Mouse (Mus musculus): ENCODE measurements around the gene Gm21981. TPM values are rescaled to one million over a fixed set of nuclear protein-coding genes. Genes with fewer than 3 reads are reported as not detected.

Gene Gm21981
- 0.16 and 0.26 TPM in 2 replicates for polyA plus RNA-seq (2015; fragmentation: Nextera tagmentation; extraction: Ambion mirVana)

GRCm38 (mm10) chr17:47694442-47694502, at the start of gene Gm21981:
Gene Gm21981 (minus strand): TSS chr17:47694455.
- peak within 1 kb of the TSS; percentile 75 for H3K4me3 ChIP-seq (ENCODE audit: low read length)
- H3K4me2 ChIP-seq (ENCODE audit: low read depth, low read length): peak within 1 kb of the TSS; percentile 81
- peak within 1 kb of the TSS; percentile 84 for H3K9ac ChIP-seq (ENCODE audit: low read depth, low read length)
- H3K4me1 ChIP-seq (ENCODE audit: control insufficient read depth, insufficient read depth, low read length): peaks cover 5% of the 10 kb centered on the region; the same call in 1 of the 2 replicates
- no peaks in the 10 kb centered on the region for H3K9me3 ChIP-seq (ENCODE audit: control insufficient read depth, low read length)
- no peak for ATAC-seq
- 2% methylated on average over 3 of the region's 3 CpGs for WGBS
- no peaks in the 10 kb centered on the region for H3K27me3 ChIP-seq (replicated peaks; ENCODE audit: control insufficient read depth, insufficient read depth, low read length)
- no peaks in the 10 kb centered on the region for H3K36me3 ChIP-seq (ENCODE audit: control insufficient read depth, insufficient read depth, low read length)
- H3K27ac ChIP-seq (ENCODE audit: low read length): peak within 1 kb of the TSS; percentile 45; the same call in 1 of the 2 replicates

GRCm38 (mm10) chr17:47742991-47743734, 48.9 kb upstream of the Gm21981 start:
- no peak overlapping the region for H3K27ac ChIP-seq (ENCODE audit: low read length)
- H3K9me3 ChIP-seq (ENCODE audit: control insufficient read depth, low read length): no peaks in the 10 kb centered on the region
- 35% methylated on average over 16 of the region's 16 CpGs for WGBS
- H3K36me3 ChIP-seq (ENCODE audit: control insufficient read depth, insufficient read depth, low read length): no peaks in the 10 kb centered on the region
- no peaks in the 10 kb centered on the region for H3K27me3 ChIP-seq (replicated peaks; ENCODE audit: control insufficient read depth, insufficient read depth, low read length)
- no peak overlapping the region for H3K4me3 ChIP-seq (ENCODE audit: low read length)
- ATAC-seq: no peak
- peaks cover 32% of the 10 kb centered on the region for H3K4me1 ChIP-seq (ENCODE audit: control insufficient read depth, insufficient read depth, low read length)
- no peak overlapping the region for H3K4me2 ChIP-seq (ENCODE audit: low read depth, low read length)
- no peak overlapping the region for H3K9ac ChIP-seq (ENCODE audit: low read depth, low read length)

- Histone ChIP-seq H3K4me2 (ENCODE audit: low read depth, low read length) (no peak overlapping the region), H3K4me3 (ENCODE audit: low read length) (no peak overlapping the region), H3K9ac (ENCODE audit: low read depth, low read length) (no peak overlapping the region), H3K4me1 (ENCODE audit: control insufficient read depth, insufficient read depth, low read length) (peaks cover 28% of the 10 kb centered on the region), H3K27ac (ENCODE audit: low read length) (peak overlapping the region; percentile 94), H3K9me3 (ENCODE audit: control insufficient read depth, low read length) (no peaks in the 10 kb centered on the region), H3K36me3 (ENCODE audit: control insufficient read depth, insufficient read depth, low read length) (no peaks in the 10 kb centered on the region), H3K27me3 (replicated peaks; ENCODE audit: control insufficient read depth, insufficient read depth, low read length) (no peaks in the 10 kb centered on the region)
- WGBS: 71% methylated on average over 2 of the region's 2 CpGs
- no peak for ATAC-seq
These were observed 45.9 kb upstream of the Gm21981 start for GRCm38 (mm10) chr17:47740186-47740585.

- peak; percentile 45 for ATAC-seq
- Histone ChIP-seq H3K27me3 (replicated peaks; ENCODE audit: control insufficient read depth, insufficient read depth, low read length) (no peaks in the 10 kb centered on the region), H3K36me3 (ENCODE audit: control insufficient read depth, insufficient read depth, low read length) (no peaks in the 10 kb centered on the region), H3K27ac (ENCODE audit: low read length) (peak overlapping the region; percentile 94), H3K9ac (ENCODE audit: low read depth, low read length) (peak overlapping the region; percentile 80), H3K4me2 (ENCODE audit: low read depth, low read length) (peak overlapping the region; percentile 94), H3K4me3 (ENCODE audit: low read length) (peak overlapping the region; percentile 77), H3K4me1 (ENCODE audit: control insufficient read depth, insufficient read depth, low read length) (peaks cover 28% of the 10 kb centered on the region), H3K9me3 (ENCODE audit: control insufficient read depth, low read length) (no peaks in the 10 kb centered on the region)
- WGBS: 10% methylated on average over 20 of the region's 20 CpGs
These were observed 44.9 kb upstream of the Gm21981 start for GRCm38 (mm10) chr17:47738879-47739798.

GRCm38 (mm10) chr17:47738066-47738878, 44.0 kb upstream of the Gm21981 start:
- ATAC-seq: peak; percentile 43
- Histone ChIP-seq H3K4me3 (ENCODE audit: low read length) (peak overlapping the region; percentile 77), H3K4me2 (ENCODE audit: low read depth, low read length) (peak overlapping the region; percentile 94), H3K9ac (ENCODE audit: low read depth, low read length) (peak overlapping the region; percentile 80), H3K27ac (ENCODE audit: low read length) (peak overlapping the region; percentile 94), H3K4me1 (ENCODE audit: control insufficient read depth, insufficient read depth, low read length) (peaks cover 26% of the 10 kb centered on the region), H3K36me3 (ENCODE audit: control insufficient read depth, insufficient read depth, low read length) (no peaks in the 10 kb centered on the region), H3K27me3 (replicated peaks; ENCODE audit: control insufficient read depth, insufficient read depth, low read length) (no peaks in the 10 kb centered on the region), H3K9me3 (ENCODE audit: control insufficient read depth, low read length) (no peaks in the 10 kb centered on the region)
- under 1% methylated on average over 53 of the region's 61 CpGs for WGBS

GRCm38 (mm10) chr17:47737271-47738065, 43.2 kb upstream of the Gm21981 start:
- peak overlapping the region; percentile 94 for H3K4me2 ChIP-seq (ENCODE audit: low read depth, low read length)
- peak overlapping the region; percentile 94 for H3K27ac ChIP-seq (ENCODE audit: low read length)
- H3K4me1 ChIP-seq (ENCODE audit: control insufficient read depth, insufficient read depth, low read length): peaks cover 24% of the 10 kb centered on the region
- ATAC-seq: peak; percentile 87
- H3K4me3 ChIP-seq (ENCODE audit: low read length): peak overlapping the region; percentile 77
- no peaks in the 10 kb centered on the region for H3K27me3 ChIP-seq (replicated peaks; ENCODE audit: control insufficient read depth, insufficient read depth, low read length)
- 1% methylated on average over 49 of the region's 60 CpGs for WGBS
- H3K36me3 ChIP-seq (ENCODE audit: control insufficient read depth, insufficient read depth, low read length): no peaks in the 10 kb centered on the region
- peak overlapping the region; percentile 80 for H3K9ac ChIP-seq (ENCODE audit: low read depth, low read length)
- no peaks in the 10 kb centered on the region for H3K9me3 ChIP-seq (ENCODE audit: control insufficient read depth, low read length)

- WGBS: under 1% methylated on average over 45 of the region's 47 CpGs
- no peaks in the 10 kb centered on the region for H3K36me3 ChIP-seq (ENCODE audit: control insufficient read depth, insufficient read depth, low read length)
- H3K4me3 ChIP-seq (ENCODE audit: low read length): peak within 1 kb of the TSS; percentile 77
- peaks cover 24% of the 10 kb centered on the region for H3K4me1 ChIP-seq (ENCODE audit: control insufficient read depth, insufficient read depth, low read length)
- no peaks in the 10 kb centered on the region for H3K9me3 ChIP-seq (ENCODE audit: control insufficient read depth, low read length)
- H3K27ac ChIP-seq (ENCODE audit: low read length): peak within 1 kb of the TSS; percentile 94
- no peaks in the 10 kb centered on the region for H3K27me3 ChIP-seq (replicated peaks; ENCODE audit: control insufficient read depth, insufficient read depth, low read length)
- peak within 1 kb of the TSS; percentile 80 for H3K9ac ChIP-seq (ENCODE audit: low read depth, low read length)
- peak; percentile 67 for ATAC-seq
- H3K4me2 ChIP-seq (ENCODE audit: low read depth, low read length): peak within 1 kb of the TSS; percentile 94
These were observed 42.6 kb upstream of the Gm21981 start, which contains the start of gene Tfeb for GRCm38 (mm10) chr17:47736856-47737255. Gene Tfeb (plus strand): TSS chr17:47737030.

- WGBS: 76% methylated on average over 14 of the region's 14 CpGs
- no peaks in the 10 kb centered on the region for H3K9me3 ChIP-seq (ENCODE audit: control insufficient read depth, low read length)
- H3K27ac ChIP-seq (ENCODE audit: low read length): no peak overlapping the region
- H3K4me2 ChIP-seq (ENCODE audit: low read depth, low read length): no peak overlapping the region
- H3K27me3 ChIP-seq (replicated peaks; ENCODE audit: control insufficient read depth, insufficient read depth, low read length): no peaks in the 10 kb centered on the region
- ATAC-seq: no peak
- no peaks in the 10 kb centered on the region for H3K36me3 ChIP-seq (ENCODE audit: control insufficient read depth, insufficient read depth, low read length)
- peaks cover 15% of the 10 kb centered on the region for H3K4me1 ChIP-seq (ENCODE audit: control insufficient read depth, insufficient read depth, low read length)
- no peak overlapping the region for H3K9ac ChIP-seq (ENCODE audit: low read depth, low read length)
- no peak overlapping the region for H3K4me3 ChIP-seq (ENCODE audit: low read length)
These were observed 41.4 kb upstream of the Gm21981 start for GRCm38 (mm10) chr17:47735553-47736100.
